Mouse (Mus musculus) ES-E14 (cell line): Measurements from ENCODE around the gene Doxl2. TPM values are rescaled to one million over a fixed set of nuclear protein-coding genes. Genes with fewer than 3 reads are reported as not detected.

Experiments used
- DNase-seq: peaks from one replicate; pipeline ENCODE4 v3.0.0-alpha.2; 2013; ENCODE audit warnings: low read depth, low spot score
- H3K27ac ChIP-seq: 2 replicates; pipeline ENCODE4 v1.5.1; 2012; ENCODE audit warnings: low read depth, mild to moderate bottlenecking, low read length, moderate library complexity, mixed read lengths; ENCODE audit not compliant: poor library complexity, insufficient read depth, severe bottlenecking
- H3K36me3 ChIP-seq: 2 replicates; pipeline ENCODE4 v1.6.1; 2012; ENCODE audit warnings: mild to moderate bottlenecking, low read length, moderate library complexity, mixed read lengths; ENCODE audit not compliant: control insufficient read depth, poor library complexity, insufficient read depth, severe bottlenecking
- H3K4me1 ChIP-seq, 2 experiments: fragments of 150-350 bp in 1 of 2; sonication (generic) in 1 of 2; 2 replicates each; pipeline ENCODE4 v1.6.1; 2012; ENCODE audit warnings: low read length in 2 of 2, mild to moderate bottlenecking in 1 of 2, mixed read lengths in 1 of 2; ENCODE audit not compliant: control insufficient read depth in 2 of 2, insufficient read depth in 2 of 2, poor library complexity in 1 of 2
- H3K4me3 ChIP-seq, 2 experiments: fragments of 150-350 bp in 1 of 2; sonication (generic) in 1 of 2; 2 replicates each; pipeline ENCODE4 v1.5.1; 2012; ENCODE audit warnings: low read length in 2 of 2, low read depth in 1 of 2, mild to moderate bottlenecking in 1 of 2, mixed read lengths in 1 of 2; ENCODE audit not compliant: insufficient read depth in 1 of 2, poor library complexity in 1 of 2, severe bottlenecking in 1 of 2
- H3K9ac ChIP-seq: 2 replicates; pipeline ENCODE4 v1.6.1; 2012; ENCODE audit warnings: low read depth, mild to moderate bottlenecking, low read length, mixed read lengths; ENCODE audit not compliant: poor library complexity, insufficient read depth, severe bottlenecking
- H3K9me3 ChIP-seq: fragments of 150-350 bp; sonication (generic); 2 replicates; pipeline ENCODE4 v1.6.1; 2012; ENCODE audit warnings: low read depth, mild to moderate bottlenecking, low read length; ENCODE audit not compliant: control insufficient read depth, insufficient read depth
- CHD2 ChIP-seq: IDR thresholded peaks from 2 replicates; pipeline ENCODE4 v1.6.1; 2014; ENCODE audit warnings: mild to moderate bottlenecking, low read depth, low read length, inconsistent platforms
- HCFC1 ChIP-seq: IDR thresholded peaks from 2 replicates; pipeline ENCODE4 v1.6.1; 2012; ENCODE audit warnings: low read length, inconsistent platforms, borderline replicate concordance; ENCODE audit not compliant: insufficient read depth
- MAFK ChIP-seq: IDR thresholded peaks from 2 replicates; pipeline ENCODE4 v1.6.1; 2014; ENCODE audit warnings: mild to moderate bottlenecking, low read depth, low read length, inconsistent platforms; ENCODE audit not compliant: insufficient read depth
- ZC3H11A ChIP-seq: IDR thresholded peaks from 2 replicates; pipeline ENCODE4 v1.6.1; 2012; ENCODE audit warnings: low read depth, mild to moderate bottlenecking, inconsistent platforms, low read length, borderline replicate concordance
- ZNF384 ChIP-seq: IDR thresholded peaks from 2 replicates; pipeline ENCODE4 v1.6.1; 2012; ENCODE audit warnings: low read depth, low read length, inconsistent platforms
- in situ Hi-C, 2 experiments: fragments of 600-800 bp; cut with MboI; formaldehyde crosslinking; loops; one replicate each; pipeline ENCODE4 v1.15.1; 2025; ENCODE audit warnings: low sequenced_read_pairs in 2 of 2, inconsistent platforms in 1 of 2; ENCODE audit not compliant: unreplicated experiment in 2 of 2
- total RNA-seq: library from RNA; depleted of rRNA; stranded (reverse); fragments of 300-350 nt; gene quantifications from 2 replicates; pipeline ENCODE4 v1.2.3, GENCODE M21; 2012

Doxl2 gene
- total RNA-seq, 1 experiment = 0.13 TPM

GRCm38 (mm10) chr6:48953220-48953619 is 21.5 kb upstream of the Doxl2 start:
- no peak for DNase-seq
- Histone ChIP-seq H3K4me3 (no peak overlapping the region), H3K4me1 (no peaks in the 10 kb centered on the region), H3K27ac (no peak overlapping the region), H3K36me3 (no peaks in the 10 kb centered on the region), H3K9me3 (no peaks in the 10 kb centered on the region), H3K9ac (no peak overlapping the region)
- in situ Hi-C loops = no loop called here
- TF ChIP-seq MAFK = no peak
- no peak for TF ChIP-seq HCFC1
- TF ChIP-seq ZNF384 = no peak
- no peak for TF ChIP-seq CHD2
- no peak for TF ChIP-seq ZC3H11A

- DNase-seq = no peak
- in situ Hi-C loops = no loop called here
- no peak for TF ChIP-seq ZNF384
- Histone ChIP-seq H3K4me3 (no peak overlapping the region), H3K36me3 (no peaks in the 10 kb centered on the region), H3K9me3 (no peaks in the 10 kb centered on the region), H3K9ac (no peak overlapping the region), H3K27ac (no peak overlapping the region), H3K4me1 (no peaks in the 10 kb centered on the region)
Observed at GRCm38 (mm10) chr6:48954211-48954610, 20.6 kb upstream of the Doxl2 start.

- Histone ChIP-seq H3K27ac (no peak overlapping the region), H3K4me1 (no peaks in the 10 kb centered on the region), H3K4me3 (no peak overlapping the region), H3K36me3 (no peaks in the 10 kb centered on the region), H3K9ac (no peak overlapping the region), H3K9me3 (no peaks in the 10 kb centered on the region)
- in situ Hi-C loops = no loop called here
- DNase-seq = no peak
- TF ChIP-seq MAFK (no peak), HCFC1 (no peak), ZC3H11A (no peak), ZNF384 (no peak), CHD2 (no peak)
Observed at GRCm38 (mm10) chr6:48954946-48955345, 19.8 kb upstream of the Doxl2 start.

GRCm38 (mm10) chr6:48956785-48957184 is 18.0 kb upstream of the Doxl2 start:
- no peak overlapping the region for H3K27ac ChIP-seq
- no peaks in the 10 kb centered on the region for H3K9me3 ChIP-seq
- H3K4me3 ChIP-seq = no peak overlapping the region
- H3K4me1 ChIP-seq = no peaks in the 10 kb centered on the region
- H3K36me3 ChIP-seq = no peaks in the 10 kb centered on the region
- in situ Hi-C loops = no loop called here
- TF ChIP-seq CHD2 = no peak
- no peak for TF ChIP-seq ZNF384
- no peak for TF ChIP-seq ZC3H11A
- TF ChIP-seq MAFK = no peak
- no peak for TF ChIP-seq HCFC1
- H3K9ac ChIP-seq = no peak overlapping the region
- no peak for DNase-seq

- no peak for DNase-seq
- no peaks in the 10 kb centered on the region for H3K36me3 ChIP-seq
- H3K4me3 ChIP-seq = no peak overlapping the region
- H3K4me1 ChIP-seq = no peaks in the 10 kb centered on the region
- TF ChIP-seq MAFK (no peak), ZC3H11A (no peak), ZNF384 (no peak), HCFC1 (no peak), CHD2 (no peak)
- H3K27ac ChIP-seq = no peak overlapping the region
- no peaks in the 10 kb centered on the region for H3K9me3 ChIP-seq
- H3K9ac ChIP-seq = no peak overlapping the region
- in situ Hi-C loops = no loop called here
Observed at GRCm38 (mm10) chr6:48958053-48958452, 16.7 kb upstream of the Doxl2 start.
